Mouse (Mus musculus) lung, postnatal 4 days (tissue): ENCODE results near the gene Larp4b.
"Not testable (repeated sequence)": the region's sequence is repeated elsewhere in the genome, so short reads cannot be mapped to it uniquely, and the experiment has no call there.

Source experiments
- DNase-seq, 2 experiments: peaks; one replicate each; pipeline ENCODE4 v3.0.0; 2021

Gene Larp4b

GRCm38 (mm10) chr13:9093316-9094155 lies at the start of gene Larp4b:
Gene Larp4b, plus strand, starts transcription at chr13:9093881.
- peak; percentile 97 to 99 for DNase-seq

- DNase-seq, result no peak
Measured at GRCm38 (mm10) chr13:9044731-9045130, 49.0 kb upstream of the Larp4b start.

DNA sequence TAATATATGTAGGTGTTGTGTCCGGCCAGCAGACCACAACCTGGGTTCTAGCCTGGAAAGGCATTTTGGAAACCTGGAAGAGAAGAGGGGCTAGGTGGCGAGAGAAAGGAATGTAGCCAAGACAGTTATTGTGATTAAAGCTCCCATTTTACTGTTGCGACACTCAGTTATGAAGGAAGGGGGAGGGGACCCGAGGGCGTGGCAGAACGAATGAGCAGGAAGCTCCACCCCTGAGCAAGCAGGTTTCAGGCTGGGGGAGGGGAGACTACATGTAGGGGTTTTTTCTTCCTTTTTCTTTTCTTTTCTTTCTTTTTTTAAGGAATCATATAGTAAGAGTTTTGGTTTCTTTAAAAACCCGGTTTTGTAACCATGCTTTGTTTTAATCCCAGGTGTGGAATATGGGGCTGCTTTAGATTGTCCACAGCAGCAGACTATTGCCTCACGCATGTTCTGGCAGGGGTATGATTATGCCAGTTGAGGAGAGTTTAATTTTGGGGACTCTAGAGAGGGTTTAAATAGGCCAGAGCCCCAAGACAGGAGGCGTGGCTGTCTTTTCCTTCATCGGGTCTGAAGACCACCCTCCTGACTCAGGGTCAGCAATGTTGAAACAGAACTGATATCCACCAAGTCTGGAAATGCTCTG lies 41.5 kb upstream of the Larp4b start:
- DNase-seq, result not testable (repeated sequence)

- DNase-seq, result no peak
Measured at GRCm38 (mm10) chr13:9057277-9057676, 36.4 kb upstream of the Larp4b start.

DNA sequence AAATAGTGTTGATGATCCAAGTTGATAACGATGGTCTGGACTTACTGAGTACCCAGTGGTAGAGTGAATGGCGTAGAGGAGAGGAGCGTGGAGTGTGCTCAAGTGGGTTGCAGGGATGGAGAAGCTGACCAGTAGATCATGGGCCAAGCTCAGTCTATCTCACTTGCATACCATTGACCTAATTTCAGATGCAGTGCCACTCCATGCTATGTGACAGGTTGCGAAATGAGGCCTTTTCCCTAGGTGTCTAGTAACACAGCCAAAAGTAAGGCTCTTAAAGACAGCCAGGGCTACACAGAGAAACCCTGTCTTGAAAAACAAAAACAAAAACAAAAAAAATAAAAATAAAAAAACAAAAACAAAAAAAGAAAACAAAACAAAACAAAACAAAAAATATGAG lies 35.0 kb upstream of the Larp4b start:
- no peak for DNase-seq

DNA sequence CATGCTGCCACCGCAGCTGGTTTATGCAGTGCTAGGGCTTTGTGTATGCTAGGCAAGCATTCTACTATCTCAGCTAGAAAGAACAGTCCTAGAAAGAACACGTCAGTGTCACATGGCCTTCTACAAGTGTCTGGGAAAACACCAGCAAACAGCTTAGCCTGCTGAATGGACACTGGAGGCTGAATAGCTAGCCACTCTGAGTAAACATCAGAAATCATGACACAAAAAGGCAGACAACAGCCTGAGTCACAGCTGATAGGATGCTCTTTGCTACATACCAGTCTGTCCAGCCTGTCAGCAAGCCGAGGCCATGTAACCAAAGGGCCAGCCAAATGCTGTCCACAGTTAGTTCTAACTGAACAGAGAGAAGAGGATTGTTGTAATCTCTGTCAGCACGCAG lies 32.3 kb upstream of the Larp4b start:
- DNase-seq, result no peak

DNA sequence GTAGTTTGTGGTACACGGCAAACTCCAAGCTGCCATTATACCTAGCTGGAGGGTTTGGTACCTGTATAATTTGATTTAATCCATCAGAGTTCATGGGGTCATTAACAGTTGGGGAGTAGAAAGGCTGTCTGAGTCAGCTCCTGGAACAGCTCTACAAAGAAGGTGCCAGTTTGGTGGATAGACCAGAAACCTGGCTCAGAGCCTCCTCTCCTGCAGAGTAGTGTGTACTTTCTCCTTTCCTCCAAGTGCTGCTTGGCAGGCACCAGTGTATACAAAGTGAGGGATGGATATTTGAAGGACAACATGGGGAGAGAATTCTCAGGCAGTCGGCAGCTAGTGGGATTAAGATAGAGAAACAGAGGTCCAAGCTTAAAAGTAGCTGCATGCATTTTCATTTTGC lies 29.5 kb upstream of the Larp4b start:
- DNase-seq, result peak; percentile 19 to 33

DNA sequence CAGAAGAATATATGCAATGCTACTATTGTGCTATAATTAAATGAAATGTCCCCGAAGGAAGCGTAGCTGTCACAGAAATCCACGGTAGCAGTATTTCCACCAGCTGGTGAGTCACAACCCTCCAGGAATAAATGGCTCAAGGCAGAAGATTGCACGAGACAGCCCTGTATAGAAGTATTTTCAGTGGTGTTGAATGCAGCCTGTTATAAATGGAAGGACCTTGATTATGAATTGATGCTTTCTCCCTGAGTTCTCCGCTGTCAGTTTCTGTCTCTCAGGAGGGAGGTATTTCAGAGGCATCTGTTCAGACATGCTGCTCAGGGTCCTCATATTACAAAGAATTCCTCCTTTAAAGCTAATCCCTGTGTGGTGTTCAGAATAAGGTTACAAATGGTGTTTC lies 27.6 kb upstream of the Larp4b start:
- DNase-seq, result no peak

DNA sequence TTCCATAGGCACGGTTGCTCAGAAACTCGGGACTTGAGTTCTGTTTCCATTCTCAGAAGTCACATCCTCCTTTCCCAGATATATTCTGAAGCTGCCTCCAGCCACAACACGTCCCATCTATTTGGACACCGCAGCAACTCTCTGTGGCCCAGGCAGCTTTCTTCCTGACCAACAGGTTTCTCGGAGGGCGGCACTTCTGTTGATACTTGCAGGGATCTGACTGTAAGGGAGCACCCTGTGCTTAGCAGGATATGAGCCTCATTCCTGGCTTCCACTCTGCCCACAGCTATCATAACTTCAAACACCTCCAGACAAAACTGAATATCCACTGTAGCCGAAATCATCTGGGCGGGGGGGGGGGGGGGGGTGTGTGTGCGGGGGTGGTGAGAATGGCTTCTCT lies 22.7 kb upstream of the Larp4b start:
- DNase-seq, result no peak

DNA sequence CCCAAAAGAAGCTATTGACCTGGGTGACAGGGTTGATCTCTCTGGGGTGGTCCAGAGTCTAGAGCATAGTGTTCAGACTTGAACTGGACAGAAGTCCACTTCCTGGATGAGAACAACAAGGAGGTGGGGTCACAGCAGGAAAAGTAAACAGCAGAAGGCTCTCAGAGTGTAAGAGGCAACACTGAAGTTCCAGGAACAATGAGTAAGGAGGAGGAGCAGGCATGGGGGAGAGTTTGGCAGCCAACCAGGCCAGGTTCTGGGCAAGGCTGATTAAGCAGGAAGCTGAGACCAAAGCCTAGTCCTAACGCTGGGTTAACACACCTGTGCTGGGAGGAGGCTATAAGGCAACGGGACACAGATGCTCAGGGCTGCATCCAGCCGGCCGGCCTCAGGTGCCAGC lies 19.9 kb upstream of the Larp4b start:
- peak; percentile 34 to 57 for DNase-seq

- DNase-seq, result no peak
Measured at GRCm38 (mm10) chr13:9075825-9076592, 17.7 kb upstream of the Larp4b start.

GRCm38 (mm10) chr13:9082128-9082883 lies 11.4 kb upstream of the Larp4b start:
- DNase-seq, result no peak

DNA sequence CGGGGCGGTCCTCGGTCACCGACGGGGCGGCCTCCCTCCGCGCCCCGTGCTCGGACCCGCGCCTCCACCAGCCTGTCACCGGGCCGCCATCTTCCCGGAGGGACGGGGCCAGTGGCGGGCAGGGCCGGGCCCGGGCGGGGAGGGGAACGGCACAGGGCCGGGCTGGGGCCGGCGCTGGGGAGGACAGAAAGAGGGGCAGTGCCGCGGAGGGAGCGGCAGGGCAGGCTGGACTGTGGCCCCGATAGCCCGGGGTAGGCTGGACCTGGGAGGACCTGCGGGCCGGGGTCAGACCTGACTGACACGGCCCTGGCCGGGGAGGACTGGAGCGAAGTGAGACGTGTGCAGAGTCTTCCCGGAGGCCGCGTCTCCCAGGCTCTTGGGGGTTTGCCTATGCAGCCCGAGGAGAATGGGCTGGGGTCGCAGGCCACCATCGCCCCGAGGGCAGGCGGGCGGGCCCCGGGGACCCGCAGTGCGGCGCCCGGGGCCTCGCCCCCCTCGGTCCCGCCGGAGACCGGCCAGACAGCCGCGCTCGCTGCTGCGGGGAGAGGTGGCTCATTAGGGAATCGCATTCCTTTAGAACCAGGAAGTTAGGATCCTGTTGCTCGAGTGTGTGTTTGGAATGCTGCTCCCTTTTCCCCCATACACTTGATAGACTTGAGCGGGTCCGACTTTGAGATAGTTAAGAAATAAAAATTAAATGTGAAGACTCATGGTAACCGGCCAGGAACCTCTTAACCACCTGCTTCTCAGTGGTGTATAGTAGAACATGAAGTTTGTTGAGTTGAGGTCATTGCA lies 702 bp downstream of the Larp4b start:
- DNase-seq, result peak; percentile 46 to 55

- DNase-seq, result no peak
Measured at GRCm38 (mm10) chr13:9099289-9099688, 5.6 kb downstream of the Larp4b start.

- DNase-seq, result no peak
Measured at GRCm38 (mm10) chr13:9100517-9100916, 6.8 kb downstream of the Larp4b start.

DNA sequence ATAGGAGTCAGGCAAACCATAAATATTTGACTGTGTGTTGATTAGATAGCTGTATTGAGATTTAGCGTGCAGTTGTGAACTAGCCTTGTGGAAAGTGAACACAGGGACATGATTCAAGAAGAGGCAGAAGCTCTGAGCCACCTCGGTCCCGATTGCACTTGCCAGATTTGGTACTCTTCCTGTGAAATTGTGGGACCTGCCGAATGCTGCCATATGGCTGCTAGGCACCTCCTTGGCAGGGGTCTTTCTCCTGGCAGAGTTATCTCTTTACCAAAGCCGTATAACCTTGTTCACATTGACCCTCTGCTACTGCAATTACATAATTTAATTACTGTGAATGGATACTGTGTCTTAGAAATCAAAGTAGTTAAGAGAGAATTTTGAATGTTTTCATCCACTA lies 12.6 kb downstream of the Larp4b start:
- no peak for DNase-seq

DNA sequence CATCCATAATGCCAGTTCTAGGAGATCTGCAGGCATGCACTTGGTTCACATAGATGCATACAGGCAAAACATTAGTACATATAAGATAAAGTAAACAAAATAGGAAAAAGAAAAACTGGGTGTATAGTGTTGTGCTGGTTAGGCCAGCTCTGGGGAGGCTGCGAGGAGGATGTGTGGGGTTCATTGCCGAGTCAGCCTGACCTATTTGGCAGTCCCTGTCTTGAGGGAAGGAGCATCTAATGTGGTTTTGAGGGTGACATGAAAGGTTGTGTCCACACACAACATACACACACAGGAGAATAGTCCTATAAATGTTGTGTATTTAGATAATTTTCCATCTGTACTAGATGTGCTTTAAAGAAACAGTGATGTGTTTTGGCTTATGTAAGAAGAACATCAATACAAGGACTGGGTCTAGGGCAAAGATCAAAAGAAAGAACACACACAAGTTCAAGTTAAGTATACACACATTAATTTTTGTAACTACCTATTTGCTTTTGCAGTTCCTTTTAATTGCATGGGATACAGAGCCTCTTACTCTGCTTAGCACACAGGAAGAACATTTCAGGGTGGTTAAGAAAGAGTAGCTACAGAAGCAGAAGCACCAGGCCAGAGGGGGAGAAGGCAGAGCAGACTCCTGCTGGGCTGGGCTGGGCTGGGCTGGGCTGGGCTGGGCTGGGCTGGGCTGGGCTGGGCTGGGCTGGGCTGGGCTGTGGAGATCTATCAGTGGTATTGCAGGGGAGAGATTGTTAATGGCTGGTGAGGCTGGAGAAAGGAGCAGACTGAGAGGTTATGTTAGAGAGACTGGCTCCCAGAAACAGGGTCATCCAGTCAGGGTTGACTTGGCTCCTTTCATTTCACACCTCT lies 13.5 kb downstream of the Larp4b start:
- no peak for DNase-seq

- no peak for DNase-seq
Measured at GRCm38 (mm10) chr13:9113735-9114134, 20.1 kb downstream of the Larp4b start.

- no peak for DNase-seq
Measured at GRCm38 (mm10) chr13:9120835-9121542, 27.3 kb downstream of the Larp4b start.

GRCm38 (mm10) chr13:9122045-9122444 lies 28.4 kb downstream of the Larp4b start:
- no peak for DNase-seq
